Mouse (Mus musculus): Measurements from ENCODE around the gene Mettl21a. TPM values are rescaled to one million over a fixed set of nuclear protein-coding genes. Genes with fewer than 3 reads are reported as not detected.

Mettl21a gene
- polyA plus RNA-seq, 1 experiment from 2014 or later: 19.5 TPM

- Histone ChIP-seq H3K36me3 (no peaks in the 10 kb centered on the region), H3K27ac (no peak overlapping the region), H3K4me3 (no peak overlapping the region), H3K4me1 (replicated peaks) (no peaks in the 10 kb centered on the region), H3K9me3 (no peaks in the 10 kb centered on the region), H3K27me3 (no peaks in the 10 kb centered on the region), H3K4me2 (no peak overlapping the region), H3K9ac (no peak overlapping the region)
- ATAC-seq (ENCODE audit: low FRiP score): no peak
- 74% methylated on average over 5 of the region's 5 CpGs for WGBS
Observed at GRCm38 (mm10) chr1:64631526-64631925, 14.5 kb upstream of the Mettl21a start.

GRCm38 (mm10) chr1:64625214-64625613 lies 8.2 kb upstream of the Mettl21a start:
- H3K36me3 ChIP-seq: no peaks in the 10 kb centered on the region
- no peaks in the 10 kb centered on the region for H3K9me3 ChIP-seq
- no peak overlapping the region for H3K4me2 ChIP-seq
- H3K27me3 ChIP-seq: no peaks in the 10 kb centered on the region
- H3K4me1 ChIP-seq (replicated peaks): no peaks in the 10 kb centered on the region
- ATAC-seq (ENCODE audit: low FRiP score): no peak
- H3K9ac ChIP-seq: no peak overlapping the region
- no peak overlapping the region for H3K27ac ChIP-seq
- H3K4me3 ChIP-seq: no peak overlapping the region

GRCm38 (mm10) chr1:64623558-64624435 lies 6.8 kb upstream of the Mettl21a start:
- no peak overlapping the region for H3K4me3 ChIP-seq
- H3K36me3 ChIP-seq: no peaks in the 10 kb centered on the region
- no peaks in the 10 kb centered on the region for H3K9me3 ChIP-seq
- no peak for ATAC-seq (ENCODE audit: low FRiP score)
- no peak overlapping the region for H3K4me2 ChIP-seq
- H3K4me1 ChIP-seq (replicated peaks): peaks cover under 1% of the 10 kb centered on the region; the same call in 1 of the 2 replicates
- whole genome bisulfite sequencing: 56% methylated on average over 12 of the region's 12 CpGs
- no peak overlapping the region for H3K27ac ChIP-seq
- no peaks in the 10 kb centered on the region for H3K27me3 ChIP-seq
- no peak overlapping the region for H3K9ac ChIP-seq

- H3K27ac ChIP-seq: no peak overlapping the region
- H3K4me2 ChIP-seq: no peak overlapping the region
- no peaks in the 10 kb centered on the region for H3K9me3 ChIP-seq
- H3K4me1 ChIP-seq (replicated peaks): peaks cover 15% of the 10 kb centered on the region
- ATAC-seq (ENCODE audit: low FRiP score): no peak
- 87% methylated on average over 5 of the region's 5 CpGs for WGBS
- H3K27me3 ChIP-seq: no peaks in the 10 kb centered on the region
- H3K36me3 ChIP-seq: no peaks in the 10 kb centered on the region
- no peak overlapping the region for H3K4me3 ChIP-seq
- no peak overlapping the region for H3K9ac ChIP-seq
Observed at GRCm38 (mm10) chr1:64621116-64621515, 4.1 kb upstream of the Mettl21a start.

GRCm38 (mm10) chr1:64618226-64618625 lies 1.2 kb upstream of the Mettl21a start:
- Histone ChIP-seq H3K9ac (peak overlapping the region; percentile 96), H3K9me3 (no peaks in the 10 kb centered on the region), H3K27ac (peak overlapping the region; percentile 97), H3K36me3 (0 out of 2 replicates have a peak, but pooled peaks cover 4% of the 10 kb centered on the region), H3K27me3 (no peaks in the 10 kb centered on the region), H3K4me2 (peak overlapping the region; percentile 65), H3K4me1 (replicated peaks) (peaks cover 27% of the 10 kb centered on the region), H3K4me3 (peak overlapping the region; percentile 72)
- no peak for ATAC-seq (ENCODE audit: low FRiP score)
- WGBS: 69% methylated on average over 3 of the region's 3 CpGs

- Histone ChIP-seq H3K4me2 (peak overlapping the region; percentile 65), H3K9ac (peak overlapping the region; percentile 96), H3K4me3 (peak overlapping the region; percentile 72), H3K4me1 (replicated peaks) (peaks cover 27% of the 10 kb centered on the region), H3K9me3 (no peaks in the 10 kb centered on the region), H3K27ac (peak overlapping the region; percentile 97), H3K27me3 (no peaks in the 10 kb centered on the region), H3K36me3 (0 out of 2 replicates have a peak, but pooled peaks cover 4% of the 10 kb centered on the region)
- under 1% methylated on average over 15 of the region's 15 CpGs for WGBS
- ATAC-seq (ENCODE audit: low FRiP score): peak; percentile 83
Observed at GRCm38 (mm10) chr1:64617715-64617984, 608 bp upstream of the Mettl21a start.

GRCm38 (mm10) chr1:64616531-64616880 lies 536 bp downstream of the Mettl21a start:
- peak overlapping the region; percentile 72 for H3K4me3 ChIP-seq
- H3K27ac ChIP-seq: peak overlapping the region; percentile 97
- no peaks in the 10 kb centered on the region for H3K9me3 ChIP-seq
- H3K36me3 ChIP-seq: peaks cover 7% of the 10 kb centered on the region
- peak overlapping the region; percentile 96 for H3K9ac ChIP-seq
- ATAC-seq (ENCODE audit: low FRiP score): peak; percentile 53
- H3K27me3 ChIP-seq: no peaks in the 10 kb centered on the region
- peaks cover 27% of the 10 kb centered on the region for H3K4me1 ChIP-seq (replicated peaks)
- WGBS: 7% methylated on average over 8 of the region's 8 CpGs
- peak overlapping the region; percentile 65 for H3K4me2 ChIP-seq

- Histone ChIP-seq H3K9me3 (no peaks in the 10 kb centered on the region), H3K27ac (peak overlapping the region; percentile 97; the same call in 1 of the 2 replicates), H3K36me3 (peaks cover 7% of the 10 kb centered on the region), H3K4me1 (replicated peaks) (peaks cover 27% of the 10 kb centered on the region), H3K4me3 (peak overlapping the region; percentile 72), H3K9ac (peak overlapping the region; percentile 96), H3K4me2 (peak overlapping the region; percentile 65), H3K27me3 (no peaks in the 10 kb centered on the region)
- no peak for ATAC-seq (ENCODE audit: low FRiP score)
- WGBS: 67% methylated on average over 6 of the region's 6 CpGs
Observed at GRCm38 (mm10) chr1:64616076-64616475, 966 bp downstream of the Mettl21a start.

- Histone ChIP-seq H3K9ac (peak overlapping the region; percentile 96), H3K4me2 (peak overlapping the region; percentile 65), H3K9me3 (no peaks in the 10 kb centered on the region), H3K4me1 (replicated peaks) (peaks cover 27% of the 10 kb centered on the region), H3K36me3 (peaks cover 8% of the 10 kb centered on the region), H3K4me3 (no peak overlapping the region), H3K27ac (no peak overlapping the region), H3K27me3 (no peaks in the 10 kb centered on the region)
- ATAC-seq (ENCODE audit: low FRiP score): no peak
- 87% methylated on average over 11 of the region's 11 CpGs for WGBS
Observed at GRCm38 (mm10) chr1:64615531-64615991, 1.5 kb downstream of the Mettl21a start.

GRCm38 (mm10) chr1:64614801-64615345 lies 2.2 kb downstream of the Mettl21a start:
- 0 out of 2 replicates have a peak overlapping the region, but pooled peaks have one; percentile 9 for H3K9ac ChIP-seq
- H3K4me2 ChIP-seq: no peak overlapping the region
- no peak overlapping the region for H3K27ac ChIP-seq
- no peaks in the 10 kb centered on the region for H3K27me3 ChIP-seq
- no peak overlapping the region for H3K4me3 ChIP-seq
- 83% methylated on average over 10 of the region's 10 CpGs for WGBS
- peaks cover 27% of the 10 kb centered on the region for H3K4me1 ChIP-seq (replicated peaks)
- no peak for ATAC-seq (ENCODE audit: low FRiP score)
- peaks cover 15% of the 10 kb centered on the region for H3K36me3 ChIP-seq
- no peaks in the 10 kb centered on the region for H3K9me3 ChIP-seq

GRCm38 (mm10) chr1:64614311-64614710 lies 2.7 kb downstream of the Mettl21a start:
- Histone ChIP-seq H3K4me1 (replicated peaks) (peaks cover 27% of the 10 kb centered on the region), H3K4me3 (no peak overlapping the region), H3K36me3 (peaks cover 21% of the 10 kb centered on the region), H3K9ac (no peak overlapping the region), H3K27ac (no peak overlapping the region), H3K27me3 (no peaks in the 10 kb centered on the region), H3K9me3 (no peaks in the 10 kb centered on the region), H3K4me2 (no peak overlapping the region)
- 92% methylated on average over 9 of the region's 9 CpGs for WGBS
- ATAC-seq (ENCODE audit: low FRiP score): no peak

GRCm38 (mm10) chr1:64609976-64610375 lies 7.1 kb downstream of the Mettl21a start:
- H3K27me3 ChIP-seq: no peaks in the 10 kb centered on the region
- no peak for ATAC-seq (ENCODE audit: low FRiP score)
- no peak overlapping the region for H3K4me3 ChIP-seq
- no peaks in the 10 kb centered on the region for H3K9me3 ChIP-seq
- H3K36me3 ChIP-seq: peaks cover 43% of the 10 kb centered on the region
- WGBS: 87% methylated on average over 9 of the region's 9 CpGs
- no peak overlapping the region for H3K27ac ChIP-seq
- H3K4me1 ChIP-seq (replicated peaks): peaks cover under 1% of the 10 kb centered on the region
- no peak overlapping the region for H3K9ac ChIP-seq
- no peak overlapping the region for H3K4me2 ChIP-seq

- Histone ChIP-seq H3K4me3 (no peak overlapping the region), H3K36me3 (peaks cover 43% of the 10 kb centered on the region), H3K4me2 (no peak overlapping the region), H3K27ac (no peak overlapping the region), H3K27me3 (no peaks in the 10 kb centered on the region), H3K9ac (no peak overlapping the region), H3K9me3 (no peaks in the 10 kb centered on the region), H3K4me1 (replicated peaks) (no peaks in the 10 kb centered on the region; the same call in 1 of the 2 replicates)
- no peak for ATAC-seq (ENCODE audit: low FRiP score)
- whole genome bisulfite sequencing: 87% methylated on average over 4 of the region's 4 CpGs
Observed at GRCm38 (mm10) chr1:64609145-64609544, 7.9 kb downstream of the Mettl21a start.
